Mouse (Mus musculus) ES-E14 (cell line): ENCODE results near the gene Adra1d. TPM values are rescaled to one million over a fixed set of nuclear protein-coding genes. Genes with fewer than 3 reads are reported as not detected.
A peak's percentile ranks its signal among the peaks of the same experiment; 100 is the strongest.

Experiments used
- DNase-seq: peaks from one replicate; pipeline ENCODE4 v3.0.0-alpha.2; 2013; ENCODE audit warnings: low read depth, low spot score
- H3K27ac ChIP-seq: 2 replicates; pipeline ENCODE4 v1.5.1; 2012; ENCODE audit warnings: low read depth, mild to moderate bottlenecking, low read length, moderate library complexity, mixed read lengths; ENCODE audit not compliant: poor library complexity, insufficient read depth, severe bottlenecking
- H3K36me3 ChIP-seq: 2 replicates; pipeline ENCODE4 v1.6.1; 2012; ENCODE audit warnings: mild to moderate bottlenecking, low read length, moderate library complexity, mixed read lengths; ENCODE audit not compliant: control insufficient read depth, poor library complexity, insufficient read depth, severe bottlenecking
- H3K4me1 ChIP-seq, 2 experiments: fragments of 150-350 bp in 1 of 2; sonication (generic) in 1 of 2; 2 replicates each; pipeline ENCODE4 v1.6.1; 2012; ENCODE audit warnings: low read length in 2 of 2, mild to moderate bottlenecking in 1 of 2, mixed read lengths in 1 of 2; ENCODE audit not compliant: control insufficient read depth in 2 of 2, insufficient read depth in 2 of 2, poor library complexity in 1 of 2
- H3K4me3 ChIP-seq, 2 experiments: fragments of 150-350 bp in 1 of 2; sonication (generic) in 1 of 2; 2 replicates each; pipeline ENCODE4 v1.5.1; 2012; ENCODE audit warnings: low read length in 2 of 2, low read depth in 1 of 2, mild to moderate bottlenecking in 1 of 2, mixed read lengths in 1 of 2; ENCODE audit not compliant: insufficient read depth in 1 of 2, poor library complexity in 1 of 2, severe bottlenecking in 1 of 2
- H3K9ac ChIP-seq: 2 replicates; pipeline ENCODE4 v1.6.1; 2012; ENCODE audit warnings: low read depth, mild to moderate bottlenecking, low read length, mixed read lengths; ENCODE audit not compliant: poor library complexity, insufficient read depth, severe bottlenecking
- H3K9me3 ChIP-seq: fragments of 150-350 bp; sonication (generic); 2 replicates; pipeline ENCODE4 v1.6.1; 2012; ENCODE audit warnings: low read depth, mild to moderate bottlenecking, low read length; ENCODE audit not compliant: control insufficient read depth, insufficient read depth
- CHD2 ChIP-seq: IDR thresholded peaks from 2 replicates; pipeline ENCODE4 v1.6.1; 2014; ENCODE audit warnings: mild to moderate bottlenecking, low read depth, low read length, inconsistent platforms
- HCFC1 ChIP-seq: IDR thresholded peaks from 2 replicates; pipeline ENCODE4 v1.6.1; 2012; ENCODE audit warnings: low read length, inconsistent platforms, borderline replicate concordance; ENCODE audit not compliant: insufficient read depth
- MAFK ChIP-seq: IDR thresholded peaks from 2 replicates; pipeline ENCODE4 v1.6.1; 2014; ENCODE audit warnings: mild to moderate bottlenecking, low read depth, low read length, inconsistent platforms; ENCODE audit not compliant: insufficient read depth
- ZC3H11A ChIP-seq: IDR thresholded peaks from 2 replicates; pipeline ENCODE4 v1.6.1; 2012; ENCODE audit warnings: low read depth, mild to moderate bottlenecking, inconsistent platforms, low read length, borderline replicate concordance
- ZNF384 ChIP-seq: IDR thresholded peaks from 2 replicates; pipeline ENCODE4 v1.6.1; 2012; ENCODE audit warnings: low read depth, low read length, inconsistent platforms
- in situ Hi-C, 2 experiments: fragments of 600-800 bp; cut with MboI; formaldehyde crosslinking; loops; one replicate each; pipeline ENCODE4 v1.15.1; 2025; ENCODE audit warnings: low sequenced_read_pairs in 2 of 2, inconsistent platforms in 1 of 2; ENCODE audit not compliant: unreplicated experiment in 2 of 2
- total RNA-seq: library from RNA; depleted of rRNA; stranded (reverse); fragments of 300-350 nt; gene quantifications from 2 replicates; pipeline ENCODE4 v1.2.3, GENCODE M21; 2012

Adra1d gene
- total RNA-seq, 1 experiment, result 0.85 TPM

- peaks cover 0 to 3% of the 10 kb centered on the region in 2 experiments; a peak in 1 of 4 replicates for H3K4me1 ChIP-seq
- H3K9ac ChIP-seq, result no peak overlapping the region
- DNase-seq, result no peak
- H3K4me3 ChIP-seq, result no peak overlapping the region
- no peak for TF ChIP-seq CHD2
- peak; percentile 80; the same call in 1 of the 2 replicates for TF ChIP-seq ZC3H11A
- H3K9me3 ChIP-seq, result no peaks in the 10 kb centered on the region
- no peak overlapping the region for H3K27ac ChIP-seq
- H3K36me3 ChIP-seq, result no peaks in the 10 kb centered on the region
- in situ Hi-C loops, result no loop called here
These were observed 35.0 kb downstream of the Adra1d start for GRCm38 (mm10) chr2:131527061-131527460.

DNA sequence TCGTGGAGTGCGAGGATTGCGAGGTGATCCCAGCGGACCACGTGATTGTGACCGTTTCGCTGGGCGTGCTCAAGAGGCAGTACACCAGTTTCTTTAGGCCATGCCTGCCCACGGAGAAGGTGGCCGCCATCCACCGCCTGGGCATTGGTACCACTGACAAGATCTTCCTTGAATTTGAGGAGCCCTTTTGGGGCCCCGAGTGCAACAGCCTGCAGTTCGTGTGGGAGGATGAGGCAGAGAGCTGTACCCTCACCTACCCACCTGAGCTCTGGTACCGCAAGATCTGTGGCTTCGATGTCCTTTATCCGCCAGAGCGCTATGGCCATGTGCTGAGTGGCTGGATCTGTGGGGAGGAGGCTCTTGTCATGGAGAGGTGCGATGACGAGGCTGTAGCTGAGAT, 41.3 kb downstream of the Adra1d start:
- H3K27ac ChIP-seq, result no peak overlapping the region
- in situ Hi-C loops, result no loop called here
- TF ChIP-seq MAFK (no peak), HCFC1 (no peak), ZNF384 (no peak), CHD2 (no peak), ZC3H11A (no peak)
- H3K9me3 ChIP-seq, result no peaks in the 10 kb centered on the region
- H3K4me3 ChIP-seq, result no peak overlapping the region
- peaks cover 0 to 3% of the 10 kb centered on the region in 2 experiments; a peak in 1 of 4 replicates for H3K4me1 ChIP-seq
- DNase-seq, result no peak
- H3K9ac ChIP-seq, result no peak overlapping the region
- peaks cover 4% of the 10 kb centered on the region for H3K36me3 ChIP-seq

GRCm38 (mm10) chr2:131518790-131519189, 43.3 kb downstream of the Adra1d start:
- H3K9ac ChIP-seq, result no peak overlapping the region
- in situ Hi-C loops, result no loop called here
- TF ChIP-seq HCFC1 (no peak), MAFK (no peak), ZC3H11A (no peak), ZNF384 (no peak), CHD2 (no peak)
- no peak overlapping the region for H3K27ac ChIP-seq
- H3K36me3 ChIP-seq, result peaks cover 4% of the 10 kb centered on the region
- no peak overlapping the region for H3K4me3 ChIP-seq
- peaks cover 0 to 3% of the 10 kb centered on the region in 2 experiments; a peak in 1 of 4 replicates for H3K4me1 ChIP-seq
- DNase-seq, result no peak
- no peaks in the 10 kb centered on the region for H3K9me3 ChIP-seq

DNA sequence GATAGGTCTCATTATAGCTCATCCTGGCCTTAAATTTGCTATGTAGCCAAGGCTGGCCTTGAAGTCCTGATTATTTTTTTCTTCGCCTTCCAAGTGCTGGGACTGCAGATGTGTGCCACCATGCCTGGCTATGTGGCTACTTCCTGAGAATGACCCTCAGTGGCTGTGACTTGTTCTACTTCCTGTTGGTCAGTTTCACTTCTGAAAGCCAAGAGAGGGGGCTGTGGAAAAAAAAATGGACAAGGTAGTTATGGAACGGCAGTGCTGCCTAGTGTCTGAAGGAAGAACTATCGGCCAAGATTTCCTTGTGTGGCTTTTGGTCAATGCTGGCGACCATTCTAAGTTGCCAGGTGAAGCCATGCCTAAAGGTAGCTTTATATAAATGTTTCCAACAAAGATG, 44.5 kb downstream of the Adra1d start:
- H3K9ac ChIP-seq, result no peak overlapping the region
- no peaks in the 10 kb centered on the region; a peak in 1 of 4 replicates for H3K4me1 ChIP-seq
- no peaks in the 10 kb centered on the region for H3K9me3 ChIP-seq
- no peak overlapping the region for H3K27ac ChIP-seq
- DNase-seq, result no peak
- H3K36me3 ChIP-seq, result peaks cover 4% of the 10 kb centered on the region
- TF ChIP-seq MAFK, result no peak
- TF ChIP-seq ZNF384, result no peak
- TF ChIP-seq CHD2, result no peak
- no peak for TF ChIP-seq HCFC1
- no peak for TF ChIP-seq ZC3H11A
- in situ Hi-C loops, result no loop called here
- H3K4me3 ChIP-seq, result no peak overlapping the region

- Histone ChIP-seq H3K36me3 (peaks cover 4% of the 10 kb centered on the region), H3K4me3 (no peak overlapping the region), H3K9me3 (no peaks in the 10 kb centered on the region), H3K4me1 (peaks cover 1 to 9% of the 10 kb centered on the region in 2 experiments; a peak in 1 of 4 replicates), H3K27ac (no peak overlapping the region), H3K9ac (no peak overlapping the region)
- in situ Hi-C loops, result no loop called here
- TF ChIP-seq HCFC1 (no peak), MAFK (no peak)
- DNase-seq, result no peak
These were observed 47.9 kb downstream of the Adra1d start for GRCm38 (mm10) chr2:131514055-131514621.
